In genomic region chr7:141008312-141008761, GRCm38 (mm10) we compare ENCODE assay signal across 8 mouse cellular contexts. TPM values are rescaled to one million over a fixed set of nuclear protein-coding genes. Genes with fewer than 3 reads are reported as not detected.
A peak's percentile ranks its signal among the peaks of the same experiment; 100 is the strongest.
DNase-seq lines count a peak whose midpoint lies in the region; ATAC-seq and TF ChIP-seq lines count a peak whose summit lies in the region.

No protein-coding gene starts in this region.

- no peaks in the 10 kb centered on the region for H3K36me3 ChIP-seq in heart, embryonic 10.5 days

- no peaks in the 10 kb centered on the region for H3K9me3 ChIP-seq in heart, embryonic 10.5 days

- ATAC-seq in megakaryocyte-erythroid progenitor cell, adult 5-6 weeks (replicated peaks; ENCODE audit: low FRiP score, low TSS enrichment, poor library complexity, severe bottlenecking) = 0 out of 2 replicates have a peak, but pooled peaks have one; percentile 14

- TF ChIP-seq CTCF in brain, embryonic 14.5 days (IDR thresholded peaks at IDR 0.05; ENCODE audit: borderline replicate concordance, extremely low read depth, insufficient read depth, insufficient read length) = no peak; the same call in 1 of the 2 replicates

- peaks cover 22% of the 10 kb centered on the region for H3K27me3 ChIP-seq in heart, embryonic 10.5 days (ENCODE audit: insufficient read depth, poor library complexity, severe bottlenecking)

- peaks cover 22% of the 10 kb centered on the region for H3K4me1 ChIP-seq in heart, embryonic 10.5 days

- H3K27ac ChIP-seq in heart, embryonic 10.5 days = 0 out of 2 replicates have a peak overlapping the region, but pooled peaks have one; percentile 62

- 7% methylated on average over 7 of the region's 7 CpGs for WGBS in heart, embryonic 10.5 days

- H3K4me3 ChIP-seq in heart, embryonic 10.5 days = peak overlapping the region; percentile 43

- peak; percentile 6 for DNase-seq in cerebellum, adult 9-11 months
- DNase-seq in cerebellum, adult 9-10 months = no peak
- DNase-seq in brain, embryonic 14.5 days (ENCODE audit: low read depth) = peak; percentile 2
- no peak for DNase-seq in heart, embryonic 10.5 days (ENCODE audit: low spot score)
- peak; percentile 24 to 54 for DNase-seq in kidney, postnatal 4 days
- no peak for DNase-seq in frontal cortex, postnatal 10 days (ENCODE audit: low spot score in 2 of 2)
- no peak for DNase-seq in left cerebral cortex, adult 8-10 months (ENCODE audit: low spot score in 2 of 2)

- no peak for TF ChIP-seq POLR2A in brain, embryonic 14.5 days (IDR thresholded peaks at IDR 0.05; ENCODE audit: borderline replicate concordance, extremely low read depth, insufficient read depth, insufficient read length, poor library complexity, severe bottlenecking)

RNA-seq across cellular contexts. Expression of gene Ifitm3, which starts 2.2 kb away (rescaled TPM):
- polyA plus RNA-seq in brain, embryonic 14.5 days (2012; rRNA removed) = 13.0 and 26.1 TPM in 2 replicates
- 24.5 and 32.7 TPM in 2 replicates for polyA plus RNA-seq in heart, embryonic 10.5 days (2016; fragmentation: Nextera tagmentation; extraction: Ambion mirVana)
- total RNA-seq in megakaryocyte-erythroid progenitor cell, adult 5-6 weeks (2014; fragmentation: Nextera tagmentation) = 53.9 and 67.3 TPM in 2 replicates
- total RNA-seq in megakaryocyte-erythroid progenitor cell, adult 5-6 weeks (2017) = 54.1 and 55.3 TPM in 2 replicates
- 10 to 100 TPM; 12.2 to 26.6 (median 17.7) TPM for total RNA-seq in left cerebral cortex, adult 8-10 months (2022)

RNA-seq across cellular contexts. Expression of gene Ifitm6, which starts 9.4 kb away (rescaled TPM):
- polyA plus RNA-seq in brain, embryonic 14.5 days (2012; rRNA removed) = 0.73 and 0.77 TPM in 2 replicates
- not detected in 2 replicates for polyA plus RNA-seq in heart, embryonic 10.5 days (2016; fragmentation: Nextera tagmentation; extraction: Ambion mirVana)
- not detected in 2 replicates for total RNA-seq in megakaryocyte-erythroid progenitor cell, adult 5-6 weeks (2014; fragmentation: Nextera tagmentation)
- total RNA-seq in megakaryocyte-erythroid progenitor cell, adult 5-6 weeks (2017) = 25.3 TPM in 1 of 2 replicates, not detected in the other
- total RNA-seq in left cerebral cortex, adult 8-10 months (2022) = under 1 TPM in 2 of 4 experiments, not detected in 2; 0.87 to 0.88 TPM

RNA-seq across cellular contexts. Expression of gene Gm17387, which starts 20.6 kb away (rescaled TPM):
- not detected in 2 replicates for polyA plus RNA-seq in brain, embryonic 14.5 days (2012; rRNA removed)
- polyA plus RNA-seq in heart, embryonic 10.5 days (2016; fragmentation: Nextera tagmentation; extraction: Ambion mirVana) = not detected in 2 replicates
- not detected in 2 replicates for total RNA-seq in megakaryocyte-erythroid progenitor cell, adult 5-6 weeks (2014; fragmentation: Nextera tagmentation)
- total RNA-seq in megakaryocyte-erythroid progenitor cell, adult 5-6 weeks (2017) = not detected in 2 replicates
- total RNA-seq in left cerebral cortex, adult 8-10 months (2022) = not detected

RNA-seq across cellular contexts. Expression of gene Ifitm1, which starts 41.3 kb away (rescaled TPM):
- 23.4 and 31.8 TPM in 2 replicates for polyA plus RNA-seq in brain, embryonic 14.5 days (2012; rRNA removed)
- 3.6 and 12.5 TPM in 2 replicates for polyA plus RNA-seq in heart, embryonic 10.5 days (2016; fragmentation: Nextera tagmentation; extraction: Ambion mirVana)
- total RNA-seq in megakaryocyte-erythroid progenitor cell, adult 5-6 weeks (2014; fragmentation: Nextera tagmentation) = 37.2 and 54.3 TPM in 2 replicates
- total RNA-seq in megakaryocyte-erythroid progenitor cell, adult 5-6 weeks (2017) = 20.9 and 50.8 TPM in 2 replicates
- 1 to 10 TPM; 3.6 to 7.4 (median 5.0) TPM for total RNA-seq in left cerebral cortex, adult 8-10 months (2022)

RNA-seq across cellular contexts. Expression of gene Ifitm2, which starts 52.5 kb away (rescaled TPM):
- polyA plus RNA-seq in brain, embryonic 14.5 days (2012; rRNA removed) = 153 and 201 TPM in 2 replicates
- 402 and 508 TPM in 2 replicates for polyA plus RNA-seq in heart, embryonic 10.5 days (2016; fragmentation: Nextera tagmentation; extraction: Ambion mirVana)
- total RNA-seq in megakaryocyte-erythroid progenitor cell, adult 5-6 weeks (2014; fragmentation: Nextera tagmentation) = 285 and 292 TPM in 2 replicates
- 265 and 278 TPM in 2 replicates for total RNA-seq in megakaryocyte-erythroid progenitor cell, adult 5-6 weeks (2017)
- 10 to 100 TPM; 13.5 to 19.6 (median 16.7) TPM for total RNA-seq in left cerebral cortex, adult 8-10 months (2022)

Comparison
In these comparisons a context has a peak if more than half of its experiments do, and no peak if none do; other contexts are left out.
1. DNase-seq: peak in cerebellum, adult 9-11 months (single experiment), brain, embryonic 14.5 days (single experiment) and kidney, postnatal 4 days (2 of 2); none in cerebellum, adult 9-10 months (single experiment), heart, embryonic 10.5 days (single experiment), frontal cortex, postnatal 10 days (0 of 2) and left cerebral cortex, adult 8-10 months (0 of 2).